Comparison of ENCODE assay signal across 23 mouse cellular contexts in the genomic region with DNA sequence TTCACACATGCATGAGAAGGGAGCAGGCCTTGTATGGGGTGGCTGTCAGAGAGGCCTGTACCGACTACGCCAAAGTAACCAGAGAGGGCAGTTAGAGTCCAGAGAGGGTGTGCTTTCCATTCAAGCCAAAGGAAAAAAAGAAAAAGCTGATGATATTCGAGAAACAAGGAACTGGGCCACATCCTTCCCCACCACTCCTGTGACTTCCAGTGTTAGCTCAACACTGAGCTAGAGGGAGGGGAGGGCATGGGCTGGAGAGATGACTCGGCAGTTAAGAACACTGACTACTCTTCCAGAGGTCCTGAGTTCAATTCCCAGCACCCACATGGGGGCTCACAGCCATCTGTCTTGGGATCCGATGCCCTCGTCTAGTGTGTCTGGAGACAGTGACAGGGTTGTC. TPM values are rescaled to one million over a fixed set of nuclear protein-coding genes. Genes with fewer than 3 reads are reported as not detected.
DNase-seq lines count a peak whose midpoint lies in the region; ATAC-seq and TF ChIP-seq lines count a peak whose summit lies in the region.
"Had no signal": no experiment of that assay in that cellular context is flagged by ENCODE, and none has a peak within 500 bp of the region (broad histone marks: within the 10 kb centered on the region; RNA-seq: fewer than 3 reads in every experiment).

No protein-coding gene starts in this region.

- no peaks in the 10 kb centered on the region for H3K4me1 ChIP-seq in heart, embryonic 12.5 days (replicated peaks)
- H3K4me1 ChIP-seq in ES-Bruce4 (ENCODE audit: control insufficient read depth, insufficient read depth, low read length): peaks cover 6% of the 10 kb centered on the region
- no peaks in the 10 kb centered on the region for H3K4me1 ChIP-seq in stomach, postnatal 0 days (replicated peaks; ENCODE audit: control insufficient read depth, insufficient read depth)

- no peak overlapping the region for H3K4me3 ChIP-seq in heart, embryonic 12.5 days
- H3K4me3 ChIP-seq in ES-Bruce4 (ENCODE audit: low read depth, low read length): peak overlapping the region; percentile 30
- H3K4me3 ChIP-seq in stomach, postnatal 0 days (ENCODE audit: low read depth, low read length): no peak overlapping the region
- H3K4me3 ChIP-seq: embryonic facial prominence, embryonic 13.5 days; forebrain, embryonic 12.5 days; hindbrain, embryonic 12.5 days; limb, embryonic 12.5 days; midbrain, embryonic 13.5 days had no signal

- DNase-seq in heart, adult 11 months: peak; percentile 93
- DNase-seq in ZHBTc4 (ENCODE audit: low read depth, low spot score): peak; percentile 80
- no peak for DNase-seq in stomach, postnatal 0 days (ENCODE audit: low spot score)
- DNase-seq in ovary, adult 18-20 months (ENCODE audit: low spot score): no peak
- DNase-seq: adrenal gland, postnatal 14 days; cerebellum, adult 18-20 months; cerebellum, postnatal 10 days; forebrain, postnatal 0 days; heart, postnatal 36 days; kidney, postnatal 25 days; lung, postnatal 4 days; right cerebral cortex, adult 18-20 months; spleen, adult 18-20 months had no signal

- H3K27ac ChIP-seq in heart, embryonic 12.5 days (ENCODE audit: poor library complexity, severe bottlenecking): no peak overlapping the region
- peak overlapping the region; percentile 100 for H3K27ac ChIP-seq in ES-Bruce4 (ENCODE audit: insufficient read depth, low read length)
- no peak overlapping the region for H3K27ac ChIP-seq in stomach, postnatal 0 days (replicated peaks)
- H3K27ac ChIP-seq: embryonic facial prominence, embryonic 13.5 days; forebrain, embryonic 12.5 days; hindbrain, embryonic 12.5 days; limb, embryonic 12.5 days; midbrain, embryonic 13.5 days had no signal

- 81% methylated on average over 6 of the region's 6 CpGs for WGBS in heart, embryonic 12.5 days
- 72% methylated on average over 6 of the region's 6 CpGs for WGBS in stomach, postnatal 0 days

- H3K27me3 ChIP-seq in heart, embryonic 12.5 days (replicated peaks): no peaks in the 10 kb centered on the region; the same call in 1 of the 2 replicates
- H3K27me3 ChIP-seq in ES-Bruce4 (ENCODE audit: control insufficient read depth, insufficient read depth, low read length, poor library complexity, severe bottlenecking): no peaks in the 10 kb centered on the region
- H3K27me3 ChIP-seq in stomach, postnatal 0 days (ENCODE audit: control insufficient read depth, insufficient read depth, low read length): no peaks in the 10 kb centered on the region
- H3K27me3 ChIP-seq: embryonic facial prominence, embryonic 13.5 days; hindbrain, embryonic 12.5 days; midbrain, embryonic 13.5 days had no signal

- TF ChIP-seq POLR2A in ES-Bruce4 (IDR thresholded peaks at IDR 0.05; ENCODE audit: insufficient read depth, low read length): no peak

- no peaks in the 10 kb centered on the region for H3K36me3 ChIP-seq in heart, embryonic 12.5 days
- no peaks in the 10 kb centered on the region for H3K36me3 ChIP-seq in ES-Bruce4 (ENCODE audit: control insufficient read depth, insufficient read depth, low read length, poor library complexity, severe bottlenecking)
- no peaks in the 10 kb centered on the region for H3K36me3 ChIP-seq in stomach, postnatal 0 days (ENCODE audit: control insufficient read depth, insufficient read depth, low read length)
- H3K36me3 ChIP-seq: embryonic facial prominence, embryonic 13.5 days; forebrain, embryonic 12.5 days; hindbrain, embryonic 12.5 days; limb, embryonic 12.5 days; midbrain, embryonic 13.5 days had no signal

- TF ChIP-seq EP300 in ES-Bruce4 (IDR thresholded peaks at IDR 0.05; ENCODE audit: insufficient read depth, low read depth, low read length): no peak
- no peak for TF ChIP-seq EP300 in stomach, postnatal 0 days (optimal IDR thresholded peaks at IDR 0.05)

- H3K4me2 ChIP-seq in heart, embryonic 12.5 days: no peak overlapping the region
- H3K4me2 ChIP-seq in stomach, postnatal 0 days (replicated peaks; ENCODE audit: low read depth): no peak overlapping the region
- H3K4me2 ChIP-seq: embryonic facial prominence, embryonic 13.5 days; forebrain, embryonic 12.5 days; hindbrain, embryonic 12.5 days; limb, embryonic 12.5 days; liver, embryonic 11.5 days; midbrain, embryonic 13.5 days had no signal

- H3K9ac ChIP-seq in heart, embryonic 12.5 days: no peak overlapping the region
- peak overlapping the region; percentile 76 for H3K9ac ChIP-seq in ES-Bruce4 (ENCODE audit: low read depth, poor library complexity, severe bottlenecking)
- H3K9ac ChIP-seq in stomach, postnatal 0 days (ENCODE audit: low read length): no peak overlapping the region
- H3K9ac ChIP-seq: embryonic facial prominence, embryonic 13.5 days; forebrain, embryonic 12.5 days; forebrain, postnatal 0 days; hindbrain, embryonic 12.5 days; limb, embryonic 12.5 days; midbrain, embryonic 13.5 days had no signal

- no peak for TF ChIP-seq CTCF in ES-Bruce4 (IDR thresholded peaks at IDR 0.05; ENCODE audit: low read depth, low read length)
- TF ChIP-seq CTCF in stomach, postnatal 0 days (IDR thresholded peaks at IDR 0.05; ENCODE audit: low read depth): no peak

- no peaks in the 10 kb centered on the region for H3K9me3 ChIP-seq in heart, embryonic 12.5 days (replicated peaks)
- H3K9me3 ChIP-seq in ES-Bruce4 (replicated peaks; ENCODE audit: control insufficient read depth, insufficient read depth, low read length, poor library complexity, severe bottlenecking): no peaks in the 10 kb centered on the region
- H3K9me3 ChIP-seq in stomach, postnatal 0 days (ENCODE audit: control insufficient read depth, low read length): no peaks in the 10 kb centered on the region
- H3K9me3 ChIP-seq: forebrain, embryonic 12.5 days; hindbrain, embryonic 12.5 days; limb, embryonic 12.5 days; midbrain, embryonic 13.5 days had no signal

- no peak for ATAC-seq in heart, embryonic 12.5 days (ENCODE audit: insufficient number of reproducible peaks, low FRiP score)
- ATAC-seq in stomach, postnatal 0 days (ENCODE audit: low FRiP score, low TSS enrichment): 0 out of 2 replicates have a peak, but pooled peaks have one; percentile 23
- ATAC-seq in erythroid progenitor cell, adult 5-6 weeks (replicated peaks; ENCODE audit: low FRiP score, poor library complexity, severe bottlenecking): no peak
- ATAC-seq: forebrain, postnatal 0 days; intestine, embryonic 16.5 days; midbrain, embryonic 13.5 days had no signal

RNA-seq across cellular contexts. Expression of a gene that starts 24.1 kb away (rescaled TPM):
- polyA plus RNA-seq in heart, embryonic 12.5 days (2016; fragmentation: Nextera tagmentation; extraction: Ambion mirVana): 35.8 and 38.6 TPM in 2 replicates
- 218 and 227 TPM in 2 replicates for polyA plus RNA-seq in ES-Bruce4 (2011; ENCODE audit: insufficient read depth, insufficient read length, low read depth, missing spikeins)
- polyA plus RNA-seq in stomach, postnatal 0 days (2015; fragmentation: Nextera tagmentation; extraction: Ambion mirVana): 34.7 and 35.6 TPM in 2 replicates
- 17.6 and 34.6 TPM in 2 replicates for total RNA-seq in erythroid progenitor cell, adult 5-6 weeks (2015; ENCODE audit: low replicate concordance)
- total RNA-seq in erythroid progenitor cell, adult 5-6 weeks (2017; ENCODE audit: low replicate concordance): 1.8 and 4.2 TPM in 2 replicates

Comparison
In these comparisons a context has a peak if more than half of its experiments do, and no peak if none do; other contexts are left out.
1. DNase-seq: peak in heart, adult 11 months (single experiment) and ZHBTc4 (single experiment); none in stomach, postnatal 0 days (single experiment) and ovary, adult 18-20 months (single experiment).